Mouse (Mus musculus) lung, postnatal 0 days (tissue): ENCODE results near the gene Rtkn2.

Experiments
- CTCF ChIP-seq: IDR thresholded peaks from 2 replicates; pipeline ENCODE4 v1.5.1; 2016; ENCODE audit warnings: antibody characterized with exemption, mild to moderate bottlenecking
- EP300 ChIP-seq: IDR thresholded peaks from 2 replicates; pipeline ENCODE4 v1.6.1; 2016; ENCODE audit warnings: antibody characterized with exemption, mild to moderate bottlenecking, control low read depth

GRCm38 (mm10) chr10:67998116-67998635 lies 18.8 kb downstream of the Rtkn2 start:
- TF ChIP-seq CTCF, result peak; percentile 83
- TF ChIP-seq EP300, result peak; percentile 27; the same call in 1 of the 2 replicates
